Mouse (Mus musculus) ES-Bruce4 (cell line): Measurements from ENCODE around the gene Nfil3. TPM values are rescaled to one million over a fixed set of nuclear protein-coding genes. Genes with fewer than 3 reads are reported as not detected.

Experiments used
- H3K27ac ChIP-seq: 2 replicates; pipeline ENCODE4 v1.5.1; 2012; ENCODE audit warnings: low read length, inconsistent platforms; ENCODE audit not compliant: insufficient read depth
- H3K27me3 ChIP-seq: 2 replicates; pipeline ENCODE4 v1.6.1; 2012; ENCODE audit warnings: mild to moderate bottlenecking, low read length, inconsistent platforms; ENCODE audit not compliant: control insufficient read depth, poor library complexity, insufficient read depth, severe bottlenecking
- H3K36me3 ChIP-seq: 2 replicates; pipeline ENCODE4 v1.6.1; 2012; ENCODE audit warnings: inconsistent platforms, mild to moderate bottlenecking, low read length, moderate library complexity; ENCODE audit not compliant: control insufficient read depth, poor library complexity, insufficient read depth, severe bottlenecking
- H3K4me1 ChIP-seq: one replicate; pipeline ENCODE4 v1.8.1; 2011; ENCODE audit warnings: low read length; ENCODE audit not compliant: control insufficient read depth, insufficient read depth
- H3K4me3 ChIP-seq: 2 replicates; pipeline ENCODE4 v1.5.1; 2011; ENCODE audit warnings: low read depth, mild to moderate bottlenecking, low read length
- H3K9ac ChIP-seq: 2 replicates; pipeline ENCODE4 v1.6.1; 2012; ENCODE audit warnings: low read depth, mild to moderate bottlenecking, inconsistent platforms; ENCODE audit not compliant: poor library complexity, severe bottlenecking
- H3K9me3 ChIP-seq: replicated peaks from 2 replicates; pipeline ENCODE4 v1.6.1; 2012; ENCODE audit warnings: mild to moderate bottlenecking, low read length, inconsistent platforms; ENCODE audit not compliant: control insufficient read depth, poor library complexity, insufficient read depth, severe bottlenecking
- CTCF ChIP-seq: IDR thresholded peaks from one replicate; pipeline ENCODE4 v1.8.1; 2011; ENCODE audit warnings: low read depth, low read length
- EP300 ChIP-seq: IDR thresholded peaks from 2 replicates; pipeline ENCODE4 v1.6.1; 2011; ENCODE audit warnings: low read depth, low read length; ENCODE audit not compliant: insufficient read depth
- POLR2A ChIP-seq: IDR thresholded peaks from one replicate; pipeline ENCODE4 v1.8.1; 2011; ENCODE audit warnings: low read length; ENCODE audit not compliant: insufficient read depth
- polyA plus RNA-seq: library from polyadenylated mRNA; stranded (reverse); fragments of >200 nt; gene quantifications from 2 replicates; pipeline ENCODE4 v1.2.4, GENCODE M21; 2011; ENCODE audit warnings: low read depth; ENCODE audit not compliant: missing spikeins, insufficient read depth, insufficient read length

The Nfil3 gene
- polyA plus RNA-seq, 1 experiment: 3.9 TPM

GRCm38 (mm10) chr13:52977221-52977609 lies 3.7 kb downstream of the Nfil3 start:
- TF ChIP-seq POLR2A (no peak), EP300 (no peak), CTCF (no peak)
- Histone ChIP-seq H3K4me1 (no peaks in the 10 kb centered on the region), H3K9me3 (no peaks in the 10 kb centered on the region), H3K4me3 (no peak overlapping the region), H3K27me3 (peaks cover 17% of the 10 kb centered on the region), H3K27ac (no peak overlapping the region), H3K36me3 (no peaks in the 10 kb centered on the region), H3K9ac (no peak overlapping the region)

DNA sequence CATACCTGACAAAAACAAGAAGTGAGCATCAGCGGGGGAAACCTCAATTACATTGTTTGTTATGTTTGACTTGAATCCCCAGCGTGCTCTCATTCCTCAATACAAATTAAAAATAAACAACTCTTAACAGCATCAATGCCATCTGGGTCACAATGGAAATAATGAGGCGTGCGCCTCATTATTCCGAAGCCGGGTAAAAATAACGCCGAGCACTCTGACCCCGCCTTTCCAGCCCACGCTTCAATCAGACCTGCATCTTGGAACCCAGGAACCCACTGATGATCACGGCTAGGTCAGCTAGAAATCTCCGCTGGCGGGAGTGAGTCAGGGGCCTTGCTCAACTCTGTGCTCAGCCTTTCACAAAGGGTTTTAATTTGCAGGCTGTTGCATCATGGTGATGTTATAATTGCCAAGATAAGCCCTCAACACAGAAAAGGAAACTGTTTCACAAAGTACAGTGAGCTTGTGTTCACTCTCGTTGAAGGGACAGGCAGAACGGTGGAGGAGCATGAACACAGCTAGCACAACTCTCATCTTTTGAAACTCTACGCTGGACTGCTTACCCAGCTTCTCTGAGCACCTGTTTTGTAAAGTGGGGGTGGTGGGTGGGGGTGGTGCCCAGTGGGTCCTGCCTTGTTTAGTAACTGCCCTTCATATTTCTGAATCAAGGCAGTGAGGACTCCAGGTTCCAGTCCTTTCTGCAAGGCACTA lies 4.2 kb downstream of the Nfil3 start:
- no peak for TF ChIP-seq CTCF
- TF ChIP-seq POLR2A: no peak
- no peak for TF ChIP-seq EP300
- no peaks in the 10 kb centered on the region for H3K9me3 ChIP-seq
- H3K4me3 ChIP-seq: no peak overlapping the region
- H3K4me1 ChIP-seq: no peaks in the 10 kb centered on the region
- H3K36me3 ChIP-seq: no peaks in the 10 kb centered on the region
- no peak overlapping the region for H3K9ac ChIP-seq
- peaks cover 17% of the 10 kb centered on the region for H3K27me3 ChIP-seq
- H3K27ac ChIP-seq: no peak overlapping the region

DNA sequence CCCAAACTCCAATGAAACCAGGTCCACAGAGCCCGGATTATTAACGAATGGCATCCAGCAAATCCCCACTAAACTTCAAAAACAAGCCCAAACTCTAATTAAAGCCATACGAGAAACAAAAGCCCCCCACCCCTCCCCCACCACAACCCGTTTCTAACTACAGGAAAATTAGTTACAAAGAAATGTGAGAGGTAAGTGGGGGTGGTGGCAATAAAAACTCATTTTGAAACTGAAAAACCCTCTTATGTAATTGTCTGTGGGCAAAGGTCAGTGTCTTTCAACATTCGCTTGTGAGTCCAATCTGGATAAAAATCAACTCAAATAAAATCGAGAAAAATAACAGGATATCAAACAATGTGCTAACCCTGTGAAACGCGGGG lies 4.8 kb downstream of the Nfil3 start:
- TF ChIP-seq POLR2A (no peak), EP300 (no peak)
- no peak overlapping the region for H3K9ac ChIP-seq
- H3K36me3 ChIP-seq: no peaks in the 10 kb centered on the region
- no peaks in the 10 kb centered on the region for H3K4me1 ChIP-seq
- no peak overlapping the region for H3K4me3 ChIP-seq
- peaks cover 17% of the 10 kb centered on the region for H3K27me3 ChIP-seq
- H3K9me3 ChIP-seq: no peaks in the 10 kb centered on the region
- H3K27ac ChIP-seq: no peak overlapping the region

GRCm38 (mm10) chr13:52974676-52975075 lies 6.2 kb downstream of the Nfil3 start:
- peaks cover 17% of the 10 kb centered on the region for H3K27me3 ChIP-seq
- H3K9me3 ChIP-seq: no peaks in the 10 kb centered on the region
- H3K4me3 ChIP-seq: no peak overlapping the region
- no peak overlapping the region for H3K27ac ChIP-seq
- H3K9ac ChIP-seq: no peak overlapping the region
- TF ChIP-seq CTCF: no peak
- no peak for TF ChIP-seq EP300
- no peak for TF ChIP-seq POLR2A
- no peaks in the 10 kb centered on the region for H3K4me1 ChIP-seq
- H3K36me3 ChIP-seq: no peaks in the 10 kb centered on the region

DNA sequence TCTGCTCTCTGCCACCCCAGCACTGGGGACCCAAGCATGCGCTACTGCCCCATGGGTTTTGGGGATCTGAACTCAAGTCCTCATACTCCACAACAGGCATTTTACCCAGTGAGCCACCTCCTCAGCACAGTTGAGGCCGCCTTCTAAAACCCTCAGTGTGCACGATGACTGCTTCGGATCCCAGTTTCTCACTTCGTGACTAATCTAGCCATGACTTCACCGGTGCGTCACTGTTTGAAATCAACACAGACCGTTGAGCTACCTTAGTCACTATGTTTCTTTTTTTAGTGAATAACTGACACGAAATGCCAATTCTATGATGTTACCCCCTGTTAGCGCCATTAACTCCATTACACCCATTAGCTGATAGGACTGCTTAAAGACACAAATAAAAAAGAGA lies 7.4 kb downstream of the Nfil3 start:
- H3K27ac ChIP-seq: no peak overlapping the region
- H3K4me3 ChIP-seq: no peak overlapping the region
- H3K27me3 ChIP-seq: peaks cover 8% of the 10 kb centered on the region
- TF ChIP-seq POLR2A (no peak), CTCF (no peak), EP300 (no peak)
- no peaks in the 10 kb centered on the region for H3K9me3 ChIP-seq
- no peaks in the 10 kb centered on the region for H3K4me1 ChIP-seq
- H3K36me3 ChIP-seq: no peaks in the 10 kb centered on the region; the same call in 1 of the 2 replicates
- no peak overlapping the region for H3K9ac ChIP-seq

DNA sequence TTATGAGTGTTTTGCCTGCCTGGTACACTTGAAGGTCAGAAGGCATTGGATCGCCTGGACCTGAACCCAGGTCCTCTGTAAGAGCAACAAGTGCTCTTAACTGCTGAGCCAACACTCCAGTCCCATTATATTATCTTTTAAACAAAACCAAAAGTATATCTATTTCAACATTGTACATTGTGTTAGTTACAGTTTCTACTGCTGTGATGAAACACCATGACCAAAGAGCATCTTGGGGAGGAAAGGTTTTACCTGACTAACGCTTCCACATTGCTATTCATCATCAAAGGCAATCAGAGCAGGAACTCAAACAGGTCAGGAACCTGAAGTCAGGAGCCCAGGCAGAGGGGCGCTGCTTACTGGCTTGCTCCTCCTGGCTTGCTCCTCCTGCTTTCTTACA lies 8.2 kb downstream of the Nfil3 start:
- no peak overlapping the region for H3K9ac ChIP-seq
- H3K27ac ChIP-seq: no peak overlapping the region
- H3K4me3 ChIP-seq: no peak overlapping the region
- no peaks in the 10 kb centered on the region for H3K4me1 ChIP-seq
- no peak for TF ChIP-seq POLR2A
- TF ChIP-seq EP300: no peak
- no peak for TF ChIP-seq CTCF
- H3K27me3 ChIP-seq: 0 out of 2 replicates have a peak, but pooled peaks cover 2% of the 10 kb centered on the region
- no peaks in the 10 kb centered on the region; the same call in 1 of the 2 replicates for H3K36me3 ChIP-seq
- no peaks in the 10 kb centered on the region for H3K9me3 ChIP-seq
